In genomic region chr1:41811130-41811529, GRCm38 (mm10) we compare ENCODE assay signal across 13 mouse cellular contexts.
A peak's percentile ranks its signal among the peaks of the same experiment; 100 is the strongest.
DNase-seq lines count a peak whose midpoint lies in the region; ATAC-seq and TF ChIP-seq lines count a peak whose summit lies in the region.
"Had no signal": no experiment of that assay in that cellular context is flagged by ENCODE, and none has a peak within 500 bp of the region (broad histone marks: within the 10 kb centered on the region; RNA-seq: fewer than 3 reads in every experiment).

No protein-coding gene starts in this region.

- no peak for ATAC-seq in forebrain, embryonic 12.5 days (ENCODE audit: low FRiP score)
- 0 out of 2 replicates have a peak, but pooled peaks have one; percentile 35 for ATAC-seq in neural tube, embryonic 14.5 days (ENCODE audit: low read depth)
- ATAC-seq: liver, embryonic 12.5 days had no signal

- H3K9ac ChIP-seq in forebrain, embryonic 12.5 days = peak overlapping the region; percentile 2; the same call in 1 of the 2 replicates
- no peak overlapping the region for H3K9ac ChIP-seq in neural tube, embryonic 14.5 days (replicated peaks; ENCODE audit: low read depth, low read length)
- H3K9ac ChIP-seq: liver, embryonic 12.5 days had no signal

- peak overlapping the region; percentile 56 for H3K4me3 ChIP-seq in layer of hippocampus, adult 2 months
- H3K4me3 ChIP-seq in forebrain, embryonic 12.5 days (replicated peaks) = no peak overlapping the region
- no peak overlapping the region for H3K4me3 ChIP-seq in midbrain, embryonic 10.5 days
- H3K4me3 ChIP-seq in neural tube, embryonic 14.5 days (ENCODE audit: low read depth, low read length) = no peak overlapping the region
- H3K4me3 ChIP-seq in lung, adult 2 months (replicated peaks; ENCODE audit: extremely low read depth, low read depth, low read length) = no peak overlapping the region
- H3K4me3 ChIP-seq: liver, embryonic 12.5 days had no signal

- H3K9me3 ChIP-seq in forebrain, embryonic 12.5 days = no peaks in the 10 kb centered on the region
- no peaks in the 10 kb centered on the region for H3K9me3 ChIP-seq in midbrain, embryonic 10.5 days (replicated peaks)
- H3K9me3 ChIP-seq in neural tube, embryonic 14.5 days (ENCODE audit: control insufficient read depth, low read length) = no peaks in the 10 kb centered on the region
- H3K9me3 ChIP-seq: liver, embryonic 12.5 days had no signal

- no peak for TF ChIP-seq POLR2A in lung, adult 2 months (IDR thresholded peaks at IDR 0.05; ENCODE audit: borderline replicate concordance, extremely low read depth, low read depth, low read length)

- H3K36me3 ChIP-seq in forebrain, embryonic 12.5 days (replicated peaks) = no peaks in the 10 kb centered on the region
- H3K36me3 ChIP-seq in midbrain, embryonic 10.5 days = no peaks in the 10 kb centered on the region
- H3K36me3 ChIP-seq in neural tube, embryonic 14.5 days (ENCODE audit: control insufficient read depth, insufficient read depth, low read length) = no peaks in the 10 kb centered on the region
- H3K36me3 ChIP-seq: liver, embryonic 12.5 days had no signal

- WGBS in forebrain, embryonic 12.5 days = 36% methylated on average over 3 of the region's 3 CpGs
- WGBS in midbrain, embryonic 10.5 days = 88% methylated on average over 3 of the region's 3 CpGs
- 35% methylated on average over 3 of the region's 3 CpGs for WGBS in neural tube, embryonic 14.5 days
- 80% methylated on average over 3 of the region's 3 CpGs for WGBS in lung, adult 2 months

- no peak for DNase-seq in layer of hippocampus, adult 2 months (ENCODE audit: low spot score in 2 of 2)
- DNase-seq in layer of hippocampus, adult 18-20 months (ENCODE audit: low spot score in 2 of 2) = no peak
- DNase-seq in midbrain, embryonic 10.5 days (ENCODE audit: low spot score) = no peak
- no peak for DNase-seq in natural killer cell, adult 2 months (ENCODE audit: low spot score in 2 of 2)
- DNase-seq in lung, adult 2 months = no peak
- DNase-seq: adrenal gland, postnatal 36 days; kidney, adult 18-20 months; lung, postnatal 10 days; right cerebral cortex, postnatal 25 days; thymus, adult 18-20 months had no signal

- peaks cover 48% of the 10 kb centered on the region for H3K4me1 ChIP-seq in forebrain, embryonic 12.5 days
- H3K4me1 ChIP-seq in midbrain, embryonic 10.5 days = peaks cover 62% of the 10 kb centered on the region
- H3K4me1 ChIP-seq in neural tube, embryonic 14.5 days (ENCODE audit: control insufficient read depth, insufficient read depth, low read length) = peaks cover 7% of the 10 kb centered on the region; the same call in 1 of the 2 replicates
- no peaks in the 10 kb centered on the region for H3K4me1 ChIP-seq in lung, adult 2 months (ENCODE audit: control insufficient read depth, insufficient read depth, low read length)
- H3K4me1 ChIP-seq: liver, embryonic 12.5 days had no signal

- peak overlapping the region; percentile 85; the same call in 1 of the 2 replicates for H3K27ac ChIP-seq in layer of hippocampus, adult 2 months
- H3K27ac ChIP-seq in forebrain, embryonic 12.5 days = peak overlapping the region; percentile 82
- peak overlapping the region; percentile 67; the same call in 1 of the 2 replicates for H3K27ac ChIP-seq in midbrain, embryonic 10.5 days (replicated peaks)
- H3K27ac ChIP-seq in neural tube, embryonic 14.5 days (ENCODE audit: low read depth, low read length) = peak overlapping the region; percentile 4; the same call in 1 of the 2 replicates
- H3K27ac ChIP-seq: liver, embryonic 12.5 days had no signal

- TF ChIP-seq CTCF in layer of hippocampus, adult 2 months (conservative IDR thresholded peaks at IDR 0.05) = no peak
- TF ChIP-seq CTCF in lung, adult 2 months (IDR thresholded peaks at IDR 0.05; ENCODE audit: insufficient read depth, low read length) = no peak

- H3K27me3 ChIP-seq in forebrain, embryonic 12.5 days = no peaks in the 10 kb centered on the region
- no peaks in the 10 kb centered on the region for H3K27me3 ChIP-seq in midbrain, embryonic 10.5 days (ENCODE audit: low read depth, poor library complexity, severe bottlenecking)
- no peaks in the 10 kb centered on the region for H3K27me3 ChIP-seq in neural tube, embryonic 14.5 days (ENCODE audit: control insufficient read depth, insufficient read depth, low read length)
- H3K27me3 ChIP-seq: liver, embryonic 12.5 days had no signal

- H3K4me2 ChIP-seq in forebrain, embryonic 12.5 days = peak overlapping the region; percentile 42; the same call in 1 of the 2 replicates
- H3K4me2 ChIP-seq in neural tube, embryonic 14.5 days (ENCODE audit: low read depth, low read length) = no peak overlapping the region
- H3K4me2 ChIP-seq: liver, embryonic 12.5 days had no signal

Comparison
In these comparisons a context has a peak if more than half of its experiments do, and no peak if none do; other contexts are left out.
1. H3K27ac ChIP-seq: peak in every context shown above with its lines; median percentile 85 in layer of hippocampus, adult 2 months; 82 in forebrain, embryonic 12.5 days; 67 in midbrain, embryonic 10.5 days; 4 in neural tube, embryonic 14.5 days.